Mouse (Mus musculus) heart, postnatal 36 days (tissue): ENCODE results near the gene Clock. TPM values are rescaled to one million over a fixed set of nuclear protein-coding genes. Genes with fewer than 3 reads are reported as not detected.

Experiments
- DNase-seq, 2 experiments: peaks; one replicate each; pipeline ENCODE4 v3.0.0; 2021 to 2022
- intact Hi-C: fragments of 180-260 bp; cut with DNase I; formaldehyde crosslinking; loops from one replicate; pipeline ENCODE4 v1.15.1; 2025
- total RNA-seq, 2 experiments: library from RNA; stranded (reverse); gene quantifications; 2 replicates each; pipeline ENCODE4 v1.2.3; 2021

Clock gene
- 10 to 100 TPM; 24.8 to 30.5 TPM for total RNA-seq

DNA sequence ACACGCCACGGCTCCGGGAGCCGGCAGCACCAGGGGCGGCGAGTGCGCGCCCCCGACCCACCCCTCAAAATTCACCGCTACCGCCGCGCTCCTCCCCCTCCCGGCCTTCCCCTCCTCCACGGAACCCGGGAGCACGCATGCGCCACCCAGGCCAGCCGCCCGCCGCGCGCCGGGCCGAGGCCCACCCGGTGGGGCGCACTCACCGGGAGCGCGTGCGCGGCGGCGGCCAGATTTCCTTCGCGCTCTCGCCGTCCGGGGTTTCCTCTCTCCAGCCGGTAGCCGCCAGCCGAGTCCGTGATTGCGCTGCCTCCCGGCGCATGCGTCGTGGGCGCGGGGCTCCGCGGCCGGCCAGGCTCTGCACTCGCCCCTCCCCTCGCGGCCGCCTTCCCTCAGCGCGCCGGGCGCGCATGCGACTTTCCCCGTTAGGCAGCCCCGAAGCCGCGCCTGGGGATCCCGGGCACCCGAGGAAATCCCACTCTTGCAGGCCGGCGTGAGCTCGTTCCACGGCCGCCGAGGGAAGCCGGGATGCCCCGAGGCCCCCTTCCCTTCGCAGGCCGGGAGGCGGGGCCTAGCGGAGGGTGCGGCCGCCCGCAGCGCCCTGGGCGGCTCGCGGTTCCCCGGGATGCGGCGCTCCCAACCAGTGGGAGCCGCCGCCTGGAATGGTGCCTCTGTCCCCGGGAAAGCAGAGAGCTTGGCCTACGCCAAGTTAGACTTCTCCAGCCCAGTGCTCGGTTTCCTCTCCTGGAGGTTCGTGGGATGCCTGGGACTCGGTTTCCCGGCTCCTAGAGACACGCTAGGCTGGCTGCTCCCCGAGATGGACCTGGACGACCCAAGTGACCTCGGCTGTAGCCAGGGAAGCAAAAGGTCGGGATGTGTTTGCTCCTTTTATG, at the start of gene Clock:
Gene Clock (minus strand): TSS at position 341 of the 890 bp plus-strand sequence.
- intact Hi-C loops = loop anchor here (2.0 to 5.0 kb wide), 4 partner anchors 102 to 432 kb away; partner anchors contain the start of genes Exoc1 and Srd5a3
- DNase-seq = peak; percentile 86 to 96

DNA sequence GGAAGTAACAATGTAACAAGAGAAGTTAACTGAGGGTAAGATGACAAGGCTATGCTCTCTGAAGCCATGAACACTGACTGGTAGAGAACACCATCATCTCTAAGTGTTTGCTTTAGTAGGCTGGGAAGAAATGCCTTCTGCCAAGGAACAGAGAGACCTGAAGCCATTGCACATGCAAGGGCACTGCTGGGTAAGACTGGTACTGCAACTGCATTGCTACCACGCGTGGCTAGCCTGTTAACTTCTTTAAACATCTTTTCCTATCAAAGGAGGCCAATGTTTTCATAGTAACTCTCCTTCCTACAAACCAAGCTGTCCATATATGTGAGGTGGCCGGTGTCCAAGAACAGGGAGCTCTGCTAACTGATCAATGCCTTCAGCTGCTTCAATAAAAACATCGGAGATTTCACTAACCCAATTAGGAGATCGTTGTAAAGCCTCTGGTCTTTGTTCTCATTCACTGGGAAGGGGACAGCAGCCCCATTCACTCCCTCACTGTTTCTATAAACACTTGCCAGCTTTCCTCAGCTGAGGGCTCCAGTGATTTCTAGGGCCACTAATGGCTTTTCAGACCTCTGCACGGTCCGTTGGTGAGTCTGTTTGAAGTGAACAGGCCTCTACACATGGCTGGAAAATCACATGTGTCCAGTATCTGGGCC, 47.5 kb upstream of the Clock start:
- intact Hi-C loops = no loop called here

DNA sequence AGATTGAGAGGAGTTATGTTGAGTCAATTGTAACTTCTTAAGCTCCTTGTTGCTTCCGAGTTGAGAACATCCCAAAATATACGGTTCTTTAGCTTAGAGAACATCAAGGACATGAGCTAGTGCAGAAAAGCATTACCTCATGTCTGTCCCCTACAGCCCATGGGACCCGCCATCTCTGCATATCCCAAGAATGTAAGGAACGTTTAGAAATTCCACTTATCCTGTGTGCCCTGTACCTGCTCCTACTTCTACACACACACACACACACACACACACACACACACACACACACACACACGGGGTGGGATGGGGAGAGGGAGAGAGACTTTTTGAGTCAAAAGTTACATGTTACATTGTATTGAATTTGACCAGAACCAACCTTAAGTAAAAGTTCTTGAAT, 46.9 kb upstream of the Clock start:
- no peak for DNase-seq

More for the DNA sequence above, 47.5 kb upstream of the Clock start:
- no peak for DNase-seq

GRCm38 (mm10) chr5:76346137-76346536, 41.5 kb upstream of the Clock start:
- no peak for DNase-seq

More for the DNA sequence above, 46.9 kb upstream of the Clock start:
- intact Hi-C loops = no loop called here

GRCm38 (mm10) chr5:76340931-76341330, 36.3 kb upstream of the Clock start:
- intact Hi-C loops = no loop called here
- no peak for DNase-seq

More at GRCm38 (mm10) chr5:76346137-76346536, 41.5 kb upstream of the Clock start:
- intact Hi-C loops = no loop called here

GRCm38 (mm10) chr5:76337100-76337499, 32.5 kb upstream of the Clock start:
- no peak for DNase-seq
- intact Hi-C loops = no loop called here

DNA sequence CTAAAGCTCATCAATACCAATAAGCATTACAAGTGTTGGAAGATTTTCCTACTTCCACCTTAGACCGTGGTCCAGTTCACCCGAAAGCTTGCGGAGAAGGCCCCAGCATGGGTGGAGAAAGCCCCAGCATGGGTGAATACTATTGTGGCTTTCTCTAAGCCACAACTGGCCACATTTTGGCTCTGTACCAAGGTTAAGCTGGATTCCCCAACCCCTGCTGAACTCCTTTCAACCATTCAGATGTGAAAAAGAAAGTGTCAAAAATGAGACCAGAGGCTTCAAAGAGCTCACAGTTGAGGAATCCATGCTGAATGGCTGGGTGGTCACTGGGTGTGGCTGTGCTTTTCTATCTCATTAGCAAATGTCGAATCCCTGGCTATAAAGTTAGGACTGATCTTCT, 29.2 kb upstream of the Clock start:
- no peak for DNase-seq
- intact Hi-C loops = no loop called here

DNA sequence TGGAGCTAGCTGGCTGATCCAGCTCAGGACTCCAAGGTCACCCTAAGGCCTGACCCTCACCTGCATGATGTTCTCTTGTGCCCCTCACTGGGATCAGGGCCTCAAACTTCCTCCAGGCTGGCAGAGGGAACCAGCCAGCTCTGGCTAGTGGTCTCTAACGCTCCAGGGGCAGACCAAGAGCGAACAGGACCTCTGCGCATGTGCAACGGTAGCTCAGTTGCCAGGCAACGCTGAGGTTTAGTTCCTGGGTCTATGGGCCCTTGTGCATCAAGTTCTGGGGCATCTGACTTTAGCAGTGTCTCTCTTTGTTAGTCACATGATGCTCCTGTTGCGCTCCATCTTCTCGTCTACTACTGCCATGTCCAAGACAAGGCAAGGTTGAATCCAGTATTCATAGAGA, 26.4 kb upstream of the Clock start, which contains the start of gene Pdcl2:
Gene Pdcl2 (minus strand): TSS at position 204 of the 400 bp plus-strand sequence.
- intact Hi-C loops = no loop called here
- DNase-seq = no peak

- no peak for DNase-seq
- intact Hi-C loops = no loop called here
Observed at GRCm38 (mm10) chr5:76327296-76327695, 22.7 kb upstream of the Clock start.

- intact Hi-C loops = no loop called here
- no peak for DNase-seq
Observed at GRCm38 (mm10) chr5:76325113-76325512, 20.5 kb upstream of the Clock start.

GRCm38 (mm10) chr5:76321249-76322196, 16.9 kb upstream of the Clock start:
- DNase-seq = no peak
- intact Hi-C loops = no loop called here

DNA sequence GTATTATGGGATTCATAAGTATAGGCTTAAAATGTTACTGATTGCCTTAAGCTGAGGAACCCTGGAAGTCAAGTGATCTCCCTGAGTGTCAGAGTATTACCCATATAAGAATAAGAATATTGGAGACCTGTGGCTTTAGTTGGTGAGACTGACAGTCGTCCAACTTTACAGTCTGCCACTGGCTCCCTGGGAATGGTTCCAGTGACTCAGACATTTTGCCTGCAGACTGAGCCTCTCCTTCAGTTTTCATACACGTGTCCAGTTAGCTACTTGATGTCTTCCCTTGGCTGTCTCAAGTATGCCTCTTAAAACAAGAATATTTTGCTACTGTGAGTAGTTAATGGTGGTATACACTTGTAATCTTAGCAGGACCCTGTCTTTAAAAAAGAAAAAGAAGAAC, 3.6 kb upstream of the Clock start:
- no peak for DNase-seq
- intact Hi-C loops = no loop called here

- intact Hi-C loops = no loop called here
- no peak for DNase-seq
Observed at GRCm38 (mm10) chr5:76306261-76306660, 1.7 kb upstream of the Clock start.

DNA sequence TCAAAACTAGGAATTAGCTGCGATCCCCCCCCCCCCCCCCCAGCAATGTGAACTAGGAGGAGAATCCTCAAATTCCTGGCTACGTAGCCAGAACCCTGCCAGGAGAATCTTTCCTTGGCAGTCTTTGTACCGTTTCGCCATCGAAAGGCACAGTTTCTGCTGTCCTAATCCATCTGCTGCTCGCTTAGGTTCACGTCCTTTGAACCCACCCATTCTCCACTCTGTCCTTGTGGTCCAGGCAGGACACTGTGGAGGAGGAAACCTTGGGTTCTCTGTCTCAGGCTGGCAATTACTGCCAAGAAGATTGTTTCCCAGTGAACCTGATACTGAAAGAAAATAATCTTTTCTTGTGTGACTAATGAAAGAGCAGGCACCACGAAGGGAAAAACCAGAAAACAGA, 1.0 kb upstream of the Clock start:
- intact Hi-C loops = loop anchor here (2.0 kb wide), 1 partner anchor 223 kb away; the partner anchor contains the start of gene Exoc1
- no peak for DNase-seq

DNA sequence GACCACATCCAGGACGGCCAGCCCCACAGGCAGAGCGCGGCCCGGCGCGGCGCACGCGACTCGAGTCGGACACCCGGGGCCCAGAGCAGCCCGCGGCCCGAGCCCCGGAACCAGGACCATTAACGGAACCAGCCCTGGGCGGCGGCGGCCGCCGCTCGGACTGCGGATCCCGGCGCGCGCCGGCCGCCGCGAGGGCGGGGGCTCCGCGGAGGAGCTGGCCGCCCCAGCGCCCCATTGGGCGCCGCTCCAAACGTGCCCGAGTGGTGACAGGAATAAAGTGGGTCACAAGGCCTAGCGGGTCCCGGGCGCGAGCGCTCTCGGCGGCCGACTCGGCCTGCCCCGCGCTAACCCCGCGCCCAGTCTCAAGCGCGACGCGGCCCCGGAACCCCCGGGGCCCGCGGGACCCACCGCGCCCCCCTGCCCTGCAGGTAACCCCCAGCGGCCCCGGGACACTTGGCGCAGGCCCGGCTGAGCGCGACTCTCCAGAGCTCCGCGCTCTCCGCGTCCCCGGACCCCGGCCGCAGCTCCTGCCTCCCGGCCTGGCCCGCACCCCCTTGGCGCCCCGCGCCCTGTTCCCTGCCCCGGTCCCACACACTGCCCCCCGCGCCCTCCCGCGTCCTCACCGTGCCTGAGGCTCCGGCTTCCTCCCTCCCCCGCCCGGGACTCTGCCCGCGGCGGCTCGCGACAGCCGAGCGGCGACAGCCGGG, 694 bp downstream of the Clock start:
- peak; percentile 84 to 86 for DNase-seq
- intact Hi-C loops = loop anchor here (2.0 to 5.0 kb wide), 4 partner anchors 102 to 432 kb away; partner anchors contain the start of genes Exoc1 and Srd5a3

- intact Hi-C loops = loop anchor here (5.0 kb wide), 3 partner anchors 101 to 431 kb away; partner anchors contain the start of gene Srd5a3
- DNase-seq = no peak
Observed at GRCm38 (mm10) chr5:76303379-76303744, 1.2 kb downstream of the Clock start.

DNA sequence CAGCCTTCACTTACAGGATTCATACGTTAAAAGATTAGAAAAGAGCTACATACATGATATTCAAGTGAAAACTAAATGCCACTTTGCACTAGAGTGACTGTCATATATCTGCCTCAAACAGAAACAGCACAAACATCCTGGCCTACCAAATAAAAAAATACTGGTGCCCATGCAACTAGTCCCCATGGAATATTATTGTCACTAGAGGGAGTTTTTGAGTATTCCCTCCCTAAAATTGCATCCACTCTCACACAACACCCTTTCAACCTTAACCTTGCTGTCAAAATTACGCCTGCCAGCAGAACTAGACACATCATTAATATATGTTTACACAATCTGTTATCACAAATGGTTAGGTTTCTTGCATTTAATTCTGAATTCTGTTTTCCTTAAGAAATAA, 2.6 kb downstream of the Clock start:
- intact Hi-C loops = loop anchor here (5.0 kb wide), 3 partner anchors 100 to 430 kb away; partner anchors contain the start of gene Srd5a3
- DNase-seq = no peak

GRCm38 (mm10) chr5:76289234-76289691, 15.3 kb downstream of the Clock start:
- intact Hi-C loops = no loop called here
- no peak for DNase-seq

GRCm38 (mm10) chr5:76288256-76288655, 16.3 kb downstream of the Clock start:
- intact Hi-C loops = no loop called here
- DNase-seq = no peak
